Mouse (Mus musculus): Measurements from ENCODE around the gene Gpx6. TPM values are rescaled to one million over a fixed set of nuclear protein-coding genes. Genes with fewer than 3 reads are reported as not detected.
A peak's percentile ranks its signal among the peaks of the same experiment; 100 is the strongest.

Gene Gpx6
- polyA plus RNA-seq, 1 experiment from 2014 or later = not detected

- under 1% methylated on average over 13 of the region's 13 CpGs for WGBS (ENCODE audit: insufficient replicate concordance)
- H3K4me3 ChIP-seq = peak overlapping the region; percentile 63
Observed at GRCm38 (mm10) chr13:21279559-21279958, 32.4 kb upstream of the Gpx6 start.

GRCm38 (mm10) chr13:21292631-21293030 is 19.3 kb upstream of the Gpx6 start, which contains the start of gene Gpx5:
Gpx5 (minus strand) TSS chr13:21292731.
- no peak within 1 kb of the TSS for H3K27ac ChIP-seq
- no peak within 1 kb of the TSS for H3K9ac ChIP-seq
- no peaks in the 10 kb centered on the region for H3K4me1 ChIP-seq
- H3K27me3 ChIP-seq (replicated peaks) = peaks cover 7% of the 10 kb centered on the region; the same call in 1 of the 2 replicates
- no peaks in the 10 kb centered on the region for H3K36me3 ChIP-seq
- H3K4me2 ChIP-seq = no peak within 1 kb of the TSS
- 75% methylated on average over 6 of the region's 6 CpGs for WGBS (ENCODE audit: insufficient replicate concordance)
- ATAC-seq = no peak
- H3K4me3 ChIP-seq = no peak within 1 kb of the TSS
- H3K9me3 ChIP-seq (replicated peaks) = no peaks in the 10 kb centered on the region

More at GRCm38 (mm10) chr13:21279559-21279958, 32.4 kb upstream of the Gpx6 start:
- peaks cover 3% of the 10 kb centered on the region; the same call in 1 of the 2 replicates for H3K27me3 ChIP-seq (replicated peaks)
- peak overlapping the region; percentile 74 for H3K4me2 ChIP-seq
- ATAC-seq = peak; percentile 69
- H3K9me3 ChIP-seq (replicated peaks) = no peaks in the 10 kb centered on the region
- peak overlapping the region; percentile 61 for H3K9ac ChIP-seq
- H3K4me1 ChIP-seq = peaks cover 30% of the 10 kb centered on the region
- H3K36me3 ChIP-seq = no peaks in the 10 kb centered on the region
- no peak overlapping the region for H3K27ac ChIP-seq

- Histone ChIP-seq H3K4me1 (no peaks in the 10 kb centered on the region), H3K9me3 (replicated peaks) (no peaks in the 10 kb centered on the region)
- 31% methylated on average over 3 of the region's 3 CpGs for WGBS (ENCODE audit: insufficient replicate concordance)
Observed at GRCm38 (mm10) chr13:21298557-21298956, 13.4 kb upstream of the Gpx6 start.

GRCm38 (mm10) chr13:21304483-21305066 is 7.3 kb upstream of the Gpx6 start:
- no peaks in the 10 kb centered on the region for H3K9me3 ChIP-seq (replicated peaks)
- peaks cover 2% of the 10 kb centered on the region; the same call in 1 of the 2 replicates for H3K4me1 ChIP-seq
- 60% methylated on average over 3 of the region's 3 CpGs for WGBS (ENCODE audit: insufficient replicate concordance)
- H3K27me3 ChIP-seq (replicated peaks) = 0 out of 2 replicates have a peak, but pooled peaks cover 3% of the 10 kb centered on the region
- H3K36me3 ChIP-seq = no peaks in the 10 kb centered on the region
- no peak overlapping the region for H3K27ac ChIP-seq
- H3K4me3 ChIP-seq = no peak overlapping the region
- no peak for ATAC-seq
- no peak overlapping the region for H3K4me2 ChIP-seq
- H3K9ac ChIP-seq = no peak overlapping the region

More at GRCm38 (mm10) chr13:21298557-21298956, 13.4 kb upstream of the Gpx6 start:
- no peaks in the 10 kb centered on the region for H3K36me3 ChIP-seq
- ATAC-seq = no peak
- no peak overlapping the region for H3K4me3 ChIP-seq
- no peak overlapping the region for H3K9ac ChIP-seq
- H3K27ac ChIP-seq = no peak overlapping the region
- no peak overlapping the region for H3K4me2 ChIP-seq
- 0 out of 2 replicates have a peak, but pooled peaks cover 3% of the 10 kb centered on the region for H3K27me3 ChIP-seq (replicated peaks)

GRCm38 (mm10) chr13:21309788-21310187 is 2.1 kb upstream of the Gpx6 start:
- 29% methylated on average over 2 of the region's 2 CpGs for WGBS (ENCODE audit: insufficient replicate concordance)
- Histone ChIP-seq H3K9ac (no peak overlapping the region), H3K4me2 (no peak overlapping the region), H3K9me3 (replicated peaks) (no peaks in the 10 kb centered on the region), H3K36me3 (no peaks in the 10 kb centered on the region), H3K27ac (no peak overlapping the region), H3K4me1 (peaks cover 7% of the 10 kb centered on the region; the same call in 1 of the 2 replicates), H3K27me3 (replicated peaks) (0 out of 2 replicates have a peak, but pooled peaks cover 3% of the 10 kb centered on the region), H3K4me3 (no peak overlapping the region)
- ATAC-seq = no peak

GRCm38 (mm10) chr13:21312854-21313253 is 929 bp downstream of the Gpx6 start:
- Histone ChIP-seq H3K27ac (no peak overlapping the region), H3K27me3 (replicated peaks) (peaks cover 8% of the 10 kb centered on the region; the same call in 1 of the 2 replicates), H3K4me1 (peaks cover 7% of the 10 kb centered on the region; the same call in 1 of the 2 replicates), H3K4me3 (no peak overlapping the region), H3K9ac (no peak overlapping the region), H3K9me3 (replicated peaks) (no peaks in the 10 kb centered on the region), H3K36me3 (no peaks in the 10 kb centered on the region), H3K4me2 (no peak overlapping the region)
- no peak for ATAC-seq
- 41% methylated on average over 4 of the region's 5 CpGs for WGBS (ENCODE audit: insufficient replicate concordance)

GRCm38 (mm10) chr13:21313903-21314302 is 2.0 kb downstream of the Gpx6 start:
- peaks cover 13% of the 10 kb centered on the region; the same call in 1 of the 2 replicates for H3K27me3 ChIP-seq (replicated peaks)
- no peaks in the 10 kb centered on the region for H3K36me3 ChIP-seq
- ATAC-seq = no peak
- H3K27ac ChIP-seq = no peak overlapping the region
- peaks cover 7% of the 10 kb centered on the region; the same call in 1 of the 2 replicates for H3K4me1 ChIP-seq
- H3K4me3 ChIP-seq = no peak overlapping the region
- 62% methylated on average over 4 of the region's 4 CpGs for WGBS (ENCODE audit: insufficient replicate concordance)
- H3K4me2 ChIP-seq = no peak overlapping the region
- no peak overlapping the region for H3K9ac ChIP-seq
- H3K9me3 ChIP-seq (replicated peaks) = no peaks in the 10 kb centered on the region

GRCm38 (mm10) chr13:21320262-21320661 is 8.3 kb downstream of the Gpx6 start:
- Histone ChIP-seq H3K36me3 (no peaks in the 10 kb centered on the region), H3K27me3 (replicated peaks) (peaks cover 49% of the 10 kb centered on the region), H3K4me1 (0 out of 2 replicates have a peak, but pooled peaks cover 5% of the 10 kb centered on the region), H3K9ac (no peak overlapping the region), H3K4me3 (no peak overlapping the region), H3K9me3 (replicated peaks) (no peaks in the 10 kb centered on the region), H3K4me2 (no peak overlapping the region), H3K27ac (no peak overlapping the region)
- 44% methylated on average over 3 of the region's 3 CpGs for WGBS (ENCODE audit: insufficient replicate concordance)
- ATAC-seq = no peak

- no peaks in the 10 kb centered on the region for H3K9me3 ChIP-seq (replicated peaks)
- peak overlapping the region; percentile 58 for H3K4me2 ChIP-seq
- H3K36me3 ChIP-seq = no peaks in the 10 kb centered on the region
- H3K9ac ChIP-seq = no peak overlapping the region
- no peak for ATAC-seq
- H3K4me1 ChIP-seq = peaks cover 13% of the 10 kb centered on the region; the same call in 1 of the 2 replicates
- 5% methylated on average over 18 of the region's 18 CpGs for WGBS (ENCODE audit: insufficient replicate concordance)
- H3K4me3 ChIP-seq = peak overlapping the region; percentile 44
- H3K27me3 ChIP-seq (replicated peaks) = peaks cover 51% of the 10 kb centered on the region
- no peak overlapping the region for H3K27ac ChIP-seq
Observed at GRCm38 (mm10) chr13:21321890-21322494, 10.1 kb downstream of the Gpx6 start.

GRCm38 (mm10) chr13:21322509-21323375 is 10.8 kb downstream of the Gpx6 start:
- Histone ChIP-seq H3K27ac (no peak overlapping the region), H3K36me3 (no peaks in the 10 kb centered on the region), H3K9me3 (replicated peaks) (no peaks in the 10 kb centered on the region), H3K27me3 (replicated peaks) (peaks cover 50% of the 10 kb centered on the region), H3K9ac (no peak overlapping the region), H3K4me2 (peak overlapping the region; percentile 58), H3K4me1 (peaks cover 18% of the 10 kb centered on the region), H3K4me3 (peak overlapping the region; percentile 44)
- WGBS (ENCODE audit: insufficient replicate concordance) = 13% methylated on average over 18 of the region's 18 CpGs
- no peak for ATAC-seq

- Histone ChIP-seq H3K27ac (no peak overlapping the region), H3K9ac (no peak overlapping the region), H3K36me3 (no peaks in the 10 kb centered on the region), H3K4me1 (peaks cover 19% of the 10 kb centered on the region), H3K27me3 (replicated peaks) (peaks cover 57% of the 10 kb centered on the region), H3K4me2 (peak overlapping the region; percentile 58), H3K9me3 (replicated peaks) (no peaks in the 10 kb centered on the region), H3K4me3 (0 out of 2 replicates have a peak overlapping the region, but pooled peaks have one; percentile 0)
- ATAC-seq = no peak
- 43% methylated on average over 6 of the region's 6 CpGs for WGBS (ENCODE audit: insufficient replicate concordance)
Observed at GRCm38 (mm10) chr13:21323405-21323804, 11.5 kb downstream of the Gpx6 start.
